Mouse (Mus musculus) ES-CJ7 (cell line): ENCODE data around the gene Gucd1.
"Not testable (repeated sequence)": the region's sequence is repeated elsewhere in the genome, so short reads cannot be mapped to it uniquely, and the experiment has no call there.

Experiments used
- DNase-seq: peaks from one replicate; pipeline ENCODE4 v3.0.0; 2011; ENCODE audit warnings: low read depth, low spot score

The Gucd1 gene

GRCm38 (mm10) chr10:75438132-75438810 lies 79.5 kb downstream of the Gucd1 start:
- DNase-seq = no peak

- DNase-seq = no peak
These were observed 80.5 kb downstream of the Gucd1 start for GRCm38 (mm10) chr10:75437284-75437683.

- DNase-seq = peak; percentile 80
These were observed 81.1 kb downstream of the Gucd1 start for GRCm38 (mm10) chr10:75436604-75437217.

- DNase-seq = no peak
These were observed 87.1 kb downstream of the Gucd1 start for GRCm38 (mm10) chr10:75430633-75431032.

- no peak for DNase-seq
These were observed 87.6 kb downstream of the Gucd1 start for GRCm38 (mm10) chr10:75430147-75430537.

GRCm38 (mm10) chr10:75429522-75430146 lies 88.1 kb downstream of the Gucd1 start:
- DNase-seq = no peak

GRCm38 (mm10) chr10:75429004-75429380 lies 88.8 kb downstream of the Gucd1 start:
- no peak for DNase-seq

GRCm38 (mm10) chr10:75428049-75429003 lies 89.4 kb downstream of the Gucd1 start:
- no peak for DNase-seq

- no peak for DNase-seq
These were observed 93.3 kb downstream of the Gucd1 start for GRCm38 (mm10) chr10:75424498-75424901.

GRCm38 (mm10) chr10:75418747-75419146 lies 99.0 kb downstream of the Gucd1 start:
- DNase-seq = no peak

GRCm38 (mm10) chr10:75417363-75418042 lies 100.3 kb downstream of the Gucd1 start:
- DNase-seq = peak; percentile 50

GRCm38 (mm10) chr10:75414925-75415324 lies 102.8 kb downstream of the Gucd1 start:
- no peak for DNase-seq

- DNase-seq = no peak
These were observed 105.4 kb downstream of the Gucd1 start for GRCm38 (mm10) chr10:75412114-75413103.

GRCm38 (mm10) chr10:75411343-75412113 lies 106.2 kb downstream of the Gucd1 start:
- not testable (repeated sequence) for DNase-seq

- no peak for DNase-seq
These were observed 110.0 kb downstream of the Gucd1 start for GRCm38 (mm10) chr10:75407741-75408140.

- DNase-seq = peak; percentile 24
These were observed 111.0 kb downstream of the Gucd1 start for GRCm38 (mm10) chr10:75406755-75407154.

- DNase-seq = no peak
These were observed 111.9 kb downstream of the Gucd1 start for GRCm38 (mm10) chr10:75405916-75406315.

GRCm38 (mm10) chr10:75400958-75401357 lies 116.8 kb downstream of the Gucd1 start, which contains the start of gene Upb1:
TSS of gene Upb1 (plus strand) at chr10:75401115.
- no peak for DNase-seq

GRCm38 (mm10) chr10:75396966-75397365 lies 120.8 kb downstream of the Gucd1 start:
- DNase-seq = peak; percentile 8
